Mouse (Mus musculus): ENCODE results near the gene Cmtm3.

GRCm38 (mm10) chr8:104340233-104341105, 1.3 kb downstream of the Cmtm3 start:
- peak; percentile 60 for TF ChIP-seq CTCF (IDR thresholded peaks at IDR 0.05; ENCODE audit: low read depth)
- peak; percentile 35; the same call in 1 of the 2 replicates for TF ChIP-seq EP300 (IDR thresholded peaks at IDR 0.05; ENCODE audit: low read depth)

Data from heart, postnatal 0 days (tissue).